Mouse (Mus musculus): ENCODE measurements at regions not wholly inside any gene's neighbourhood (a gene's known extent, or its start where the extent isn't known, plus 50 kb on each side); places are given as distances from the start of the nearest gene placed in this dataset.

GRCm38 (mm10) chrX:99612130-99612759 lies 141.2 kb upstream of the Pja1 start:
- WGBS, result 61% methylated on average over 9 of the region's 9 CpGs
- Histone ChIP-seq H3K27me3 (ENCODE audit: insufficient read depth, poor library complexity, severe bottlenecking) (peaks cover 53% of the 10 kb centered on the region), H3K27ac (no peak overlapping the region), H3K36me3 (no peaks in the 10 kb centered on the region), H3K4me3 (no peak overlapping the region), H3K9me3 (no peaks in the 10 kb centered on the region), H3K4me1 (no peaks in the 10 kb centered on the region)
- no peak for DNase-seq (ENCODE audit: low spot score)

DNA sequence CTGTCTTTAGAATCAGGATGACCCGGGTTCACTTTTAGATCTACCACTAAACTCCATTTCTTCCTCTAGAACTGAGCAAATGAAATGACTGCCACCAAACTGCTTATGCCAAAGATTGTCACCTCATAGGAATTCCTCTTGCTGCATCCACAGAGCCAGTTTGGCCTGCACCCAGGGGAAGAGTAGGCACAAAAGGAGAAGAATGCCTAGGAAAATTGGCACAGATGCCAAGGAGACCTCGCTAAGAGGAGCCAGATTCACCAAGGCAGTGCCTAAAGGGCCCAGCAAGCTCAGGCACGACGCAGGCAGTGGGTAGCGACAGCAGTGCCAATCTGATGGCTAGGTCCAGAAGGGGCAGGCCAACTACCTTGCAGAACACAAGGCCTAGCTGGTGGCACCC lies 139.0 kb upstream of the Pja1 start:
- DNase-seq (ENCODE audit: low spot score), result no peak
- WGBS, result 70% methylated on average over 5 of the region's 5 CpGs
- Histone ChIP-seq H3K4me1 (no peaks in the 10 kb centered on the region), H3K4me3 (no peak overlapping the region), H3K27ac (no peak overlapping the region), H3K27me3 (ENCODE audit: insufficient read depth, poor library complexity, severe bottlenecking) (peaks cover 73% of the 10 kb centered on the region), H3K36me3 (no peaks in the 10 kb centered on the region), H3K9me3 (no peaks in the 10 kb centered on the region)

- no peak overlapping the region for H3K27ac ChIP-seq
- H3K9me3 ChIP-seq, result no peaks in the 10 kb centered on the region
- no peaks in the 10 kb centered on the region for H3K4me1 ChIP-seq
- H3K36me3 ChIP-seq, result no peaks in the 10 kb centered on the region
- WGBS, result 77% methylated on average over 2 of the region's 2 CpGs
- DNase-seq (ENCODE audit: low spot score), result no peak
- H3K27me3 ChIP-seq (ENCODE audit: insufficient read depth, poor library complexity, severe bottlenecking), result peaks cover 78% of the 10 kb centered on the region
- H3K4me3 ChIP-seq, result no peak overlapping the region
Measured at GRCm38 (mm10) chrX:99609591-99609990, 138.5 kb upstream of the Pja1 start.

- Histone ChIP-seq H3K4me3 (no peak overlapping the region), H3K27ac (no peak overlapping the region), H3K4me1 (no peaks in the 10 kb centered on the region), H3K27me3 (ENCODE audit: insufficient read depth, poor library complexity, severe bottlenecking) (peaks cover 90% of the 10 kb centered on the region), H3K36me3 (no peaks in the 10 kb centered on the region), H3K9me3 (no peaks in the 10 kb centered on the region)
- no peak for DNase-seq (ENCODE audit: low spot score)
- 33% methylated on average over 2 of the region's 2 CpGs for WGBS
Measured at GRCm38 (mm10) chrX:99608284-99608692, 137.2 kb upstream of the Pja1 start.

GRCm38 (mm10) chrX:99605084-99605824 lies 134.2 kb upstream of the Pja1 start:
- Histone ChIP-seq H3K27ac (no peak overlapping the region), H3K27me3 (ENCODE audit: insufficient read depth, poor library complexity, severe bottlenecking) (peaks cover 88% of the 10 kb centered on the region), H3K36me3 (no peaks in the 10 kb centered on the region), H3K9me3 (no peaks in the 10 kb centered on the region), H3K4me1 (no peaks in the 10 kb centered on the region), H3K4me3 (no peak overlapping the region)
- WGBS, result 64% methylated on average over 10 of the region's 10 CpGs
- no peak for DNase-seq (ENCODE audit: low spot score)

GRCm38 (mm10) chrX:99603714-99604113 lies 132.6 kb upstream of the Pja1 start:
- Histone ChIP-seq H3K27me3 (ENCODE audit: insufficient read depth, poor library complexity, severe bottlenecking) (peaks cover 84% of the 10 kb centered on the region), H3K4me3 (no peak overlapping the region), H3K27ac (no peak overlapping the region), H3K4me1 (no peaks in the 10 kb centered on the region), H3K36me3 (no peaks in the 10 kb centered on the region), H3K9me3 (no peaks in the 10 kb centered on the region)
- 63% methylated on average over 6 of the region's 6 CpGs for WGBS
- no peak for DNase-seq (ENCODE audit: low spot score)

DNA sequence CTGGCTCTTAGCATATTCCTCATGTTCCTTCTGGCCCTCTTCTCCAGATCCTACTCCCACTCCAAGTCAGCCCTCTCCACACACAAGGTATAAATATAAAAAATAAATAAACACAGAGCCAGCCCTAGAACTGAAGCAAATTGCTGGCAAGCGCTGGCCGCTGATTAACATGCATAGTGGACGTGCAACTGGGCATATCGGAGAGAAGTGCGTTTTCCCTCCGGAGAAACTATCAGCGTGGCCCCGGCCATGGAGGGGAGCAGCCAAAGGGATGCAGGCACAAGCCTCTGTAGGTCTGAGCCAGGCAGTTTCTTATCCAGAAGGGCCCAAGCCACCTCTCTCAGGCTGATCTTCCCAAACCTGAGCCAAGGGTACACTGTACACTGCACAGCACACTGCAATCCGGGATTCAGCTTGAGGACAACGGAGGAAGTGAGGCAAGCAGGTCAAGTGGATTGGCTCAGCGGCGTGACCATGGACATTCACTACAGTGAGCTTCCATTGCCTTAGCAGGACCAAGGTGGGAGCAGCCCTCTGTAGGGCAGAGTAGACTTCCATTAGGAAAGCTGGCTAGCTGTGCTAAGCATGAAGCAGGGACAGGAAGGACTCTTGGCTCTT lies 131.3 kb upstream of the Pja1 start:
- Histone ChIP-seq H3K36me3 (no peaks in the 10 kb centered on the region), H3K9me3 (no peaks in the 10 kb centered on the region), H3K27ac (no peak overlapping the region), H3K4me3 (no peak overlapping the region), H3K27me3 (ENCODE audit: insufficient read depth, poor library complexity, severe bottlenecking) (peaks cover 82% of the 10 kb centered on the region; the same call in 1 of the 2 replicates), H3K4me1 (no peaks in the 10 kb centered on the region)
- no peak for DNase-seq (ENCODE audit: low spot score)
- 80% methylated on average over 12 of the region's 12 CpGs for WGBS

- WGBS, result 75% methylated on average over 6 of the region's 6 CpGs
- no peak for DNase-seq (ENCODE audit: low spot score)
- Histone ChIP-seq H3K4me3 (no peak overlapping the region), H3K27ac (no peak overlapping the region), H3K4me1 (no peaks in the 10 kb centered on the region), H3K9me3 (no peaks in the 10 kb centered on the region), H3K27me3 (ENCODE audit: insufficient read depth, poor library complexity, severe bottlenecking) (peaks cover 76% of the 10 kb centered on the region), H3K36me3 (no peaks in the 10 kb centered on the region)
Measured at GRCm38 (mm10) chrX:99595493-99595892, 124.4 kb upstream of the Pja1 start.

- DNase-seq (ENCODE audit: low spot score), result no peak
- Histone ChIP-seq H3K36me3 (no peaks in the 10 kb centered on the region), H3K4me3 (no peak overlapping the region), H3K4me1 (no peaks in the 10 kb centered on the region), H3K27me3 (ENCODE audit: insufficient read depth, poor library complexity, severe bottlenecking) (peaks cover 79% of the 10 kb centered on the region), H3K9me3 (no peaks in the 10 kb centered on the region), H3K27ac (peak overlapping the region; percentile 52; the same call in 1 of the 2 replicates)
- 26% methylated on average over 20 of the region's 28 CpGs for WGBS
Measured at GRCm38 (mm10) chrX:99593872-99594487, 122.9 kb upstream of the Pja1 start.

DNA sequence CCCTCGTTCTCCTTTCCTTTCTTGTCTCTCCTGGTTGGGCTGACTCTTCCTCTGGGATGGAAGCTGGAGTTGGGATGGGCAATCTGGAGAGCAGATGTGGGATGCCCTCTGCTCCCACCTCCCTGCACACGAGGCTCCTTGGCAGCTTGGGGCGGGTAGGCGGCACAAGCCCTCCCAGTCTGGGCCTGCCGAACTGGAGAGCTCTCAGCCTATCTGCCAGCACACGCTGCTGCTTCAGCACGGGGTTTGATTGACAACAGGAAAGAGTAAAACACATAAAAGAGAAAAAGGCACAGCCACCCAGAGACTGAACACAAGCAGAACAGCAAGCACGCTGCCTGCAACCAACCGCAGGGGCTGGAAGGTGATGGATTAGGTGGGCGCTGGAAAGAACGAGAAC lies 121.9 kb upstream of the Pja1 start:
- no peak for DNase-seq (ENCODE audit: low spot score)
- Histone ChIP-seq H3K4me3 (no peak overlapping the region), H3K9me3 (no peaks in the 10 kb centered on the region), H3K4me1 (no peaks in the 10 kb centered on the region), H3K27ac (no peak overlapping the region), H3K27me3 (ENCODE audit: insufficient read depth, poor library complexity, severe bottlenecking) (peaks cover 81% of the 10 kb centered on the region), H3K36me3 (no peaks in the 10 kb centered on the region)
- WGBS, result 51% methylated on average over 11 of the region's 11 CpGs

DNA sequence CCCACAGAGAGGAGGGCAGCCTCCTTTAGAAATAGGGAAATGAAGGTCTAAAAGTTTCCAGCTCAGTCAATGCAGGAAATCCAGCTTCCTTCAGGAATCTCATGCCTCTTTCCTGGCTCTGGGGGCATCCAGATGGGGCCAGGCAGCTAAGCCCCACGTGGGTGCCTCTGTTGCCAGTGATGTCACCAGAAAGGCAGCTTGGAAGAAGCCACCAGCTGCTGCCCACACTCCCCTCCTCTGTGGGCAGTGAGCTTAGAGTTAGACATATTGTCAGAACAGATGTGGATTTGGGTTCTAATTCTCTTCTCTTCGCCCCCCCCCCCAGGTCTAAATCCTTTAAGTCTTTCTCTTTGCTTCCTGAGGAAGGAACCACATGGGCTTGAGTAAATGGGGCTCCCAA lies 116.2 kb upstream of the Pja1 start:
- no peak for DNase-seq (ENCODE audit: low spot score)
- no peak overlapping the region for H3K27ac ChIP-seq
- WGBS, result 25% methylated on average over 2 of the region's 2 CpGs
- no peak overlapping the region for H3K4me3 ChIP-seq
- peaks cover 68% of the 10 kb centered on the region for H3K27me3 ChIP-seq (ENCODE audit: insufficient read depth, poor library complexity, severe bottlenecking)
- no peaks in the 10 kb centered on the region for H3K9me3 ChIP-seq
- no peaks in the 10 kb centered on the region for H3K36me3 ChIP-seq
- no peaks in the 10 kb centered on the region for H3K4me1 ChIP-seq

GRCm38 (mm10) chrX:99586282-99586681 lies 115.2 kb upstream of the Pja1 start:
- no peak for DNase-seq (ENCODE audit: low spot score)
- no peaks in the 10 kb centered on the region for H3K4me1 ChIP-seq
- no peak overlapping the region for H3K4me3 ChIP-seq
- no peak overlapping the region for H3K27ac ChIP-seq
- WGBS, result 55% methylated on average over 11 of the region's 11 CpGs
- H3K27me3 ChIP-seq (ENCODE audit: insufficient read depth, poor library complexity, severe bottlenecking), result peaks cover 68% of the 10 kb centered on the region
- no peaks in the 10 kb centered on the region for H3K36me3 ChIP-seq
- H3K9me3 ChIP-seq, result no peaks in the 10 kb centered on the region

DNA sequence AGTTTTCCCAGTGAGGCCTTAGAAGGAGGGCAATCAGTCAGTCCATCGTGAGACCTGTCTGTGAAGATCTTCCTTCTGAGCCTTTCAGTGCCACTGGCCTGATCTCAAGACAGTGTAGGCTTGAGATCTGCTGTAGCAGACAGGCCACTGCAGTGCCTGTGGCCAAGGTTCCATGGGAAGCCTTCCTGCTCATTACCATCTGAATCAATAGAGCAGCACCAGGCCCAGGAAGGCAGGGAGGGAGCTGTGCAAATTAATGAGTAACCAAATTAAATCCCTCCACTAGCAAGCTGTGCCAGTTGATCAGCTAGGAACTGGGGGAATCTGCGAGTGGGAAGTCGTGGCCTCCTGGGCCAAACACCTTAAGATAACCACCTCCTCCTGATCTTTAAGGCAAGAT lies 114.6 kb upstream of the Pja1 start:
- H3K36me3 ChIP-seq, result no peaks in the 10 kb centered on the region
- no peak overlapping the region for H3K27ac ChIP-seq
- H3K27me3 ChIP-seq (ENCODE audit: insufficient read depth, poor library complexity, severe bottlenecking), result peaks cover 68% of the 10 kb centered on the region
- no peak for DNase-seq (ENCODE audit: low spot score)
- H3K9me3 ChIP-seq, result no peaks in the 10 kb centered on the region
- H3K4me3 ChIP-seq, result no peak overlapping the region
- no peaks in the 10 kb centered on the region for H3K4me1 ChIP-seq
- WGBS, result 42% methylated on average over 3 of the region's 3 CpGs
